Mouse (Mus musculus) kidney, embryonic 16.5 days (tissue): ENCODE data around the gene Serinc4. TPM values are rescaled to one million over a fixed set of nuclear protein-coding genes. Genes with fewer than 3 reads are reported as not detected.
"Not testable (repeated sequence)": the region's sequence is repeated elsewhere in the genome, so short reads cannot be mapped to it uniquely, and the experiment has no call there.

ENCODE experiments used
- ATAC-seq: fragments of 200-750 bp; cut with Nextera tagmentation; 2 replicates; pipeline ENCODE4 v1.8.0; 2017; ENCODE audit warnings: moderate TSS enrichment; ENCODE audit not compliant: low FRiP score, low TSS enrichment
- H3K27ac ChIP-seq: fragments of 300-500 bp; sonication (generic); 2 replicates; pipeline ENCODE4 v1.5.1; 2014; ENCODE audit warnings: low read length
- H3K27me3 ChIP-seq: fragments of 300-500 bp; sonication (generic); 2 replicates; pipeline ENCODE4 v1.6.1; 2014; ENCODE audit warnings: low read length, control low read depth, mixed read lengths; ENCODE audit not compliant: insufficient read depth
- H3K36me3 ChIP-seq: fragments of 300-500 bp; sonication (generic); 2 replicates; pipeline ENCODE4 v1.6.1; 2014; ENCODE audit warnings: low read length, control low read depth, mixed read lengths; ENCODE audit not compliant: insufficient read depth
- H3K4me1 ChIP-seq: fragments of 300-500 bp; sonication (generic); 2 replicates; pipeline ENCODE4 v1.6.1; 2014; ENCODE audit warnings: low read length, control low read depth, mixed read lengths; ENCODE audit not compliant: insufficient read depth
- H3K4me2 ChIP-seq: fragments of 300-500 bp; sonication (generic); replicated peaks from 2 replicates; pipeline ENCODE4 v1.6.1; 2014; ENCODE audit warnings: low read depth, low read length
- H3K4me3 ChIP-seq: fragments of 300-500 bp; sonication (generic); 2 replicates; pipeline ENCODE4 v1.5.1; 2014; ENCODE audit warnings: mild to moderate bottlenecking, low read length
- H3K9ac ChIP-seq: fragments of 300-500 bp; sonication (generic); replicated peaks from 2 replicates; pipeline ENCODE4 v1.6.1; 2014; ENCODE audit warnings: low read length
- H3K9me3 ChIP-seq: fragments of 300-500 bp; sonication (generic); 2 replicates; pipeline ENCODE4 v1.6.1; 2016; ENCODE audit warnings: low read length, control low read depth
- WGBS: fragments of 180-500 bp; shearing (Covaris S2); extraction: QIAGEN DNeasy Blood & Tissue Kit; methylation state at CpG from one replicate; pipeline ENCODE4 v1.1.7; 2014; 5-methylcytosine and 5-hydroxymethylcytosine counted together
- polyA plus RNA-seq: library from polyadenylated mRNA; unstranded; fragments of >200 nt; fragmentation: Nextera tagmentation; extraction: Ambion mirVana; gene quantifications from 2 replicates; pipeline ENCODE4 v1.2.1, GENCODE M21; 2015

Serinc4 gene
- 0.09 and 0.18 TPM in 2 replicates for polyA plus RNA-seq

DNA sequence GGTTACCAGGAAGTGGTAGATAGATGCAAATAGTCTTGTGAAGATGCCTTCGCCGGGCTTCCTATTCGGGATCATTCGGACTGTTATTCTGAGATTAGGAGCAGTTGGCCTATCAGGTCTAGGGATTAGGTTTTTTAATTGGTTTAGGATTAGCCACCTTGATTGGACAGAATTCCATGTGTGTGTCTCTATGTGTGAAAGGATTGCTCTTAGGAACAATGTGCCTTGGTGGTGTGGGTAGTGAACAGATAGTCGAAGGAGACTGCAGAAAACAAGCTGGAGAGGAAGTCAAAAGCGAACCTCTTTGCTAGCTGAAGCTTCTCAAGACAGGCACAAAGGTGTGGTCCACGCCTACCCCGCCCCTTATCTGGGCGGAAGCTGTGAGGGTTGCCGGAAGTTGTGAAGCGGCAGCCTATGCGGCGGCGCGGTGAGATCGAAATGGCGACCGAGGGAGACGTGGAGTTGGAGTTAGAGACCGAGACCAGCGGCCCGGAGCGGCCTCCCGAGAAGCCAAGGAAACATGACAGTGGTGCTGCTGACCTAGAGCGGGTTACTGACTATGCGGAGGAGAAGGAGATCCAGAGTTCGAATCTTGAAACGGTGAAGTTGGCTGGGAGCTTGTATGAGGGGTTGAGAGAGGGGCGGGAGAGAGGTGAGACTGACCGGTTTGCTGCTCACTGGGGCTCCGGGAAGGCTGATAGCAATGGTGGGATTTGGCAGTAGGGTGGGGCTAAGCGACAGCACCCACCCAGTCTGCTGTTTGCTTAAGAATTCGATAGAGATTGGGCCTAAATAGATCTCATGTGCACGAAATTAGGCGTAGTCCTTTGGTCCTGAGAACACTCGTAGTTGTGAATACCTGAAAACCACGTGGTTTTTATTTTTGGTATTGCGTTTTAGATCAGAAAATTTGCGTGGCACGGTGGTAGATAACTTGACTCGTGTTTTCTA lies at the start of gene Serinc4:
Gene Serinc4, minus strand, starts transcription at position 90 of the 951 bp plus-strand sequence.
- H3K27me3 ChIP-seq: no peaks in the 10 kb centered on the region
- peak within 1 kb of the TSS; percentile 81 for H3K27ac ChIP-seq
- peaks cover 26% of the 10 kb centered on the region for H3K36me3 ChIP-seq
- H3K9ac ChIP-seq: peak within 1 kb of the TSS; percentile 78
- peak within 1 kb of the TSS; percentile 74 for H3K4me3 ChIP-seq
- H3K9me3 ChIP-seq: no peaks in the 10 kb centered on the region
- WGBS: 4% methylated on average over 41 of the region's 41 CpGs
- H3K4me2 ChIP-seq: peak within 1 kb of the TSS; percentile 74
- ATAC-seq: peak; percentile 93
- H3K4me1 ChIP-seq: peaks cover 16% of the 10 kb centered on the region

DNA sequence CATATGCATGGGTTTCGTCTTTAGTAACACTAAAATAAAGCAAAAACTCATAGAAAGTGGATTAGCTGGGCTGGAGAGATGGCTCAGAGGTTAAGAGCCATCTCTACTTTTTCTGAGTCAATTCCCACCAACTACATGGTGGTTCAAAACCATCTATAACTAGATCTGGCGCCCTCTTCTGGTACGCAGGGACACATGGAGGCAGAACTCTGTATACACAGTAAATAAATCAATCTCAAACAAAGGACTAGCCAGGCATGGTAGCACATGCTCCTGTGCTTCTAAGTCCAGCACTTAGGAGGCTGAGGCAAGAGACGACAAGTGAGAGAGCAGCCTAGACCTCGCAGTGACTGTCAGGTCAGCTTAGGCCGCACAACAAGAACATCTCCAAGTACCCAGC lies 45.0 kb upstream of the Serinc4 start:
- H3K4me3 ChIP-seq, H3K9ac ChIP-seq, H3K4me1 ChIP-seq, H3K27me3 ChIP-seq, H3K27ac ChIP-seq, H3K9me3 ChIP-seq, H3K4me2 ChIP-seq, H3K36me3 ChIP-seq, ATAC-seq: not testable (repeated sequence)
- WGBS: 57% methylated on average over 1 of the region's 6 CpGs

DNA sequence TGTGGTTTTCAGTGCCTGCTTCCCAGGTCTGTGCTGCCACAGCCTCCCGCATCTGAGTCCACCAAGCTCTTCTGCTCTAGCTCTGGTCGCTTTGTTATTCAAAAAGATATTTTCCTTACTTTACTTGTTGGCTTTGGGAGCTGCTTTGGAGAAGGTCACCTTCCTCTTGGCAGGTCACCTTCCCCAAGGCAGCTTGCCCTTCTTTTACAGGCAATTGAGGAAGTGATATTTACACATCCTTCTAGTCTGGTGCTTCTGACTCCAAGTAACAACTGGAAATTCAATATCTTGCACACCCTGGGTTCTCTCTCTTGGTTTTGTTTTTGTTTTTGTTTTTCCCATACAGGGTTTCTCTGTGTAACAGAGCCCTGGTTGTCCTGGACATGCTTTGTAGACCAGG lies 27.8 kb upstream of the Serinc4 start:
- WGBS: 88% methylated on average over 1 of the region's 2 CpGs
- H3K4me1 ChIP-seq, H3K27ac ChIP-seq, H3K9me3 ChIP-seq, H3K27me3 ChIP-seq, H3K36me3 ChIP-seq, ATAC-seq, H3K9ac ChIP-seq, H3K4me3 ChIP-seq, H3K4me2 ChIP-seq: not testable (repeated sequence)

DNA sequence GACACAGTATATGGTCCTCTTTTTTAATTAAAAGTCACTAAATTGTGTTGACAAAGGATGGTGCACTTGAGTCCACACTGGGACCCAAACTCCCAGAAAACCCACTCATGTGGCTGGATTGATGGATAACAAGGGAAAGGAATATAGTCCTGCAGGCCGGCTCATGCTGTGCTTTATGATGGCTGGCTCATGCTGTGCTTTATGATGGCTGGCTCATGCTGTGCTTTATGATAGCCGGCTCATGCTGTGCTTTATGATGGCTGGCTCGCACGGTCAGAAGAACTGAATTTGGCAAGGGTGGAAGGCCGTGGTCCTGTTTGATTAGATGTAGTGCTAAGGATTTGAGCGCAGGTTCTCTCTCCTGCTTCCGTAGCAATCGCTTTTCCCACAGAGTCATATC lies 27.0 kb upstream of the Serinc4 start:
- WGBS: 41% methylated on average over 8 of the region's 8 CpGs
- H3K4me3 ChIP-seq: no peak overlapping the region

DNA sequence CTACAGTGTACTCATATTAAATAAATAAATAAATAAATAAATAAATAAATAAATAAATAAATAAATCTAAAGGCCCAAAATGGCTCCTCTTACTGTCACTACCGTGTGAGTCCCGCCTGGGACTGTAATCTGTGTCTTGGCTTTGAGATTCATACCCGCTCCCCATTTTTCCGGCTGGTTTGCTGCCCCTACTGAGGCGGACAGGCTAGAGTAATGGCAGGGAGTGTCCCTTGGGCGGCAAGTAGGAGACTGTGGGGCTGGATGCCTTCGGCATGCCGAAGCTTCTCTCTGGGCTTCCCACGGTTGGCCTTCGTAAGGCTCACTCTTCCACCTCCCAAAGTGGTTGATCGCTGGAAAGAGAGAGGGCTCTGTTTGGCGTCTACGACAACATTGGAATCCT lies 24.3 kb upstream of the Serinc4 start:
- H3K27ac ChIP-seq, H3K9me3 ChIP-seq, H3K4me3 ChIP-seq, H3K36me3 ChIP-seq, H3K27me3 ChIP-seq, H3K4me1 ChIP-seq, H3K9ac ChIP-seq, ATAC-seq, H3K4me2 ChIP-seq: not testable (repeated sequence)
- WGBS: 90% methylated on average over 13 of the region's 13 CpGs

More for the DNA sequence above, 27.0 kb upstream of the Serinc4 start:
- H3K4me1 ChIP-seq: no peaks in the 10 kb centered on the region
- no peak for ATAC-seq
- H3K9ac ChIP-seq: no peak overlapping the region
- H3K27me3 ChIP-seq: no peaks in the 10 kb centered on the region
- H3K36me3 ChIP-seq: no peaks in the 10 kb centered on the region
- no peak overlapping the region for H3K27ac ChIP-seq
- H3K9me3 ChIP-seq: no peaks in the 10 kb centered on the region
- no peak overlapping the region for H3K4me2 ChIP-seq

DNA sequence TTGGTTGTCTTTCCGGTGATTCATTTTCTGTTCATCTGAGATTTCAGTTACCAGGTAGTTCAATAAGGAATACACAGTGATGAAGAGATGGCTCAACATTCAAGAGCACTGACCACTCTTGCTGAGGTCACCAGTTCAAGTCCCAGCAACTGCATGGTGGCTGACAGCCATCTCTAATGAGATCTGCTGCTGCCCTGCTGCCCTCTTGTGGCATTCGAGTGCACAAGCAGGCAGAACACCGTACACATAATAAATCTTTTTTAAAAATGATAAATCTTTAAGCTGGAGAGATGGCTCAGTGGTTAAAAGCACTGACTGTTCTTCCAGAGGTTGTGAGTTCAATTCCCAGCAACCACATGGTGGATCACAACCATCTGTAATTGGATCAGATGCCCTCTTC lies 23.9 kb upstream of the Serinc4 start:
- Histone ChIP-seq H3K4me2 (no peak overlapping the region), H3K36me3 (no peaks in the 10 kb centered on the region), H3K4me3 (no peak overlapping the region), H3K4me1 (no peaks in the 10 kb centered on the region), H3K27me3 (no peaks in the 10 kb centered on the region), H3K27ac (no peak overlapping the region), H3K9me3 (no peaks in the 10 kb centered on the region), H3K9ac (no peak overlapping the region)
- ATAC-seq: no peak
- WGBS: 66% methylated on average over 3 of the region's 3 CpGs

GRCm38 (mm10) chr2:121477491-121478266 lies 21.1 kb upstream of the Serinc4 start:
- WGBS: 88% methylated on average over 3 of the region's 3 CpGs
- no peaks in the 10 kb centered on the region for H3K9me3 ChIP-seq
- no peaks in the 10 kb centered on the region for H3K27me3 ChIP-seq
- H3K4me1 ChIP-seq: peaks cover 4% of the 10 kb centered on the region
- ATAC-seq: no peak
- no peak overlapping the region for H3K9ac ChIP-seq
- no peak overlapping the region for H3K4me3 ChIP-seq
- no peaks in the 10 kb centered on the region for H3K36me3 ChIP-seq
- H3K27ac ChIP-seq: no peak overlapping the region
- H3K4me2 ChIP-seq: no peak overlapping the region

DNA sequence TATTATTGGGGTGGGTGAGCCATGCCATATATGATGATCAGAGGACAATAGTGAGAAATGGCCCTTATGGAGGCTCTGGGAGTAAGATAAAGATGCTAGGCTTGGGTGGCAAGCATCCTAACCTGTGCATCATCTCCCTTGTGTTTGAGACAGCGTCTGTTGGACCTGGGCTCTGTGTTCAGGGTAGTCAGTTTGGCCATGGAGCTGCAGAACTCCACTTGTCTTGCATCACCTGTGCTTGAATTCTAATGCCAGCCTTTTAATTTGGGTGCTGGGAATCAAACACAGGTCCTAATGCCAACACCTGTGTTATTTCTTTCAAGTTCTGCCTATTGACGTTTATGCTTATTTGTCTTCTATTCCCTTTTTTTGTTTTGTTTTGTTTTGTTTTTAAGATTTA lies 18.7 kb upstream of the Serinc4 start:
- H3K27ac ChIP-seq, H3K36me3 ChIP-seq, H3K9me3 ChIP-seq, H3K9ac ChIP-seq, H3K4me1 ChIP-seq, ATAC-seq, H3K4me2 ChIP-seq, H3K4me3 ChIP-seq, H3K27me3 ChIP-seq: not testable (repeated sequence)
- whole genome bisulfite sequencing: 98% methylated on average over 2 of the region's 2 CpGs

GRCm38 (mm10) chr2:121474180-121474535 lies 17.6 kb upstream of the Serinc4 start:
- Histone ChIP-seq H3K4me3 (peak overlapping the region; percentile 71), H3K4me1 (peaks cover 4% of the 10 kb centered on the region), H3K9me3 (no peaks in the 10 kb centered on the region), H3K4me2 (peak overlapping the region; percentile 68), H3K27ac (peak overlapping the region; percentile 67; the same call in 1 of the 2 replicates), H3K27me3 (no peaks in the 10 kb centered on the region), H3K36me3 (no peaks in the 10 kb centered on the region), H3K9ac (peak overlapping the region; percentile 73)
- WGBS: 32% methylated on average over 8 of the region's 8 CpGs
- ATAC-seq: no peak; the same call in 1 of the 2 replicates
